Mouse (Mus musculus): Measurements from ENCODE around the gene Foxn4. TPM values are rescaled to one million over a fixed set of nuclear protein-coding genes. Genes with fewer than 3 reads are reported as not detected.

The Foxn4 gene
- not detected in 2 replicates for polyA plus RNA-seq (2015; fragmentation: Nextera tagmentation; extraction: Ambion mirVana)

- no peak within 1 kb of the TSS for H3K9ac ChIP-seq (ENCODE audit: low read length)
- H3K27me3 ChIP-seq (ENCODE audit: control insufficient read depth, insufficient read depth, low read length), result peaks cover 8% of the 10 kb centered on the region
- TF ChIP-seq CTCF (IDR thresholded peaks at IDR 0.05; ENCODE audit: low read depth) (no peak), EP300 (optimal IDR thresholded peaks at IDR 0.05) (no peak)
- WGBS, result under 1% methylated on average over 37 of the region's 56 CpGs
- H3K4me3 ChIP-seq (ENCODE audit: low read depth, low read length), result peak within 1 kb of the TSS; percentile 25
- peak within 1 kb of the TSS; percentile 47 for H3K4me2 ChIP-seq (replicated peaks; ENCODE audit: low read depth)
- DNase-seq (ENCODE audit: low spot score), result peak; percentile 23
- no peaks in the 10 kb centered on the region for H3K36me3 ChIP-seq (ENCODE audit: control insufficient read depth, insufficient read depth, low read length)
- H3K9me3 ChIP-seq (ENCODE audit: control insufficient read depth, low read length), result no peaks in the 10 kb centered on the region
- H3K27ac ChIP-seq (replicated peaks), result no peak within 1 kb of the TSS
- peak; percentile 45 for ATAC-seq (ENCODE audit: low FRiP score, low TSS enrichment)
- H3K4me1 ChIP-seq (replicated peaks; ENCODE audit: control insufficient read depth, insufficient read depth), result no peaks in the 10 kb centered on the region
These were observed at the start of gene Foxn4 for GRCm38 (mm10) chr5:114273693-114274402. Gene Foxn4 (minus strand): TSS chr5:114273807.

GRCm38 (mm10) chr5:114323105-114323790 is 49.6 kb upstream of the Foxn4 start:
- TF ChIP-seq CTCF (IDR thresholded peaks at IDR 0.05; ENCODE audit: low read depth) (no peak), EP300 (optimal IDR thresholded peaks at IDR 0.05) (no peak)
- DNase-seq (ENCODE audit: low spot score), result no peak
- H3K9me3 ChIP-seq (ENCODE audit: control insufficient read depth, low read length), result no peaks in the 10 kb centered on the region
- no peak overlapping the region for H3K4me3 ChIP-seq (ENCODE audit: low read depth, low read length)
- no peaks in the 10 kb centered on the region for H3K4me1 ChIP-seq (replicated peaks; ENCODE audit: control insufficient read depth, insufficient read depth)
- H3K27ac ChIP-seq (replicated peaks), result no peak overlapping the region
- no peak for ATAC-seq (ENCODE audit: low FRiP score, low TSS enrichment)
- WGBS, result 55% methylated on average over 25 of the region's 25 CpGs
- no peaks in the 10 kb centered on the region for H3K36me3 ChIP-seq (ENCODE audit: control insufficient read depth, insufficient read depth, low read length)
- no peak overlapping the region for H3K4me2 ChIP-seq (replicated peaks; ENCODE audit: low read depth)
- H3K9ac ChIP-seq (ENCODE audit: low read length), result no peak overlapping the region
- no peaks in the 10 kb centered on the region for H3K27me3 ChIP-seq (ENCODE audit: control insufficient read depth, insufficient read depth, low read length)

- ATAC-seq (ENCODE audit: low FRiP score, low TSS enrichment), result peak; percentile 38
- H3K4me2 ChIP-seq (replicated peaks; ENCODE audit: low read depth), result peak overlapping the region; percentile 59
- H3K4me1 ChIP-seq (replicated peaks; ENCODE audit: control insufficient read depth, insufficient read depth), result no peaks in the 10 kb centered on the region
- no peak overlapping the region; the same call in 1 of the 2 replicates for H3K9ac ChIP-seq (ENCODE audit: low read length)
- H3K4me3 ChIP-seq (ENCODE audit: low read depth, low read length), result peak overlapping the region; percentile 28
- H3K27ac ChIP-seq (replicated peaks), result no peak overlapping the region
- H3K36me3 ChIP-seq (ENCODE audit: control insufficient read depth, insufficient read depth, low read length), result no peaks in the 10 kb centered on the region
- no peaks in the 10 kb centered on the region for H3K27me3 ChIP-seq (ENCODE audit: control insufficient read depth, insufficient read depth, low read length)
- DNase-seq (ENCODE audit: low spot score), result peak; percentile 39
- TF ChIP-seq EP300 (optimal IDR thresholded peaks at IDR 0.05) (no peak), CTCF (IDR thresholded peaks at IDR 0.05; ENCODE audit: low read depth) (no peak)
- no peaks in the 10 kb centered on the region for H3K9me3 ChIP-seq (ENCODE audit: control insufficient read depth, low read length)
- 21% methylated on average over 11 of the region's 11 CpGs for WGBS
These were observed 36.1 kb upstream of the Foxn4 start for GRCm38 (mm10) chr5:114309680-114310036.

GRCm38 (mm10) chr5:114308765-114309679 is 35.4 kb upstream of the Foxn4 start:
- H3K27me3 ChIP-seq (ENCODE audit: control insufficient read depth, insufficient read depth, low read length), result no peaks in the 10 kb centered on the region
- peak overlapping the region; percentile 31; the same call in 1 of the 2 replicates for H3K9ac ChIP-seq (ENCODE audit: low read length)
- H3K36me3 ChIP-seq (ENCODE audit: control insufficient read depth, insufficient read depth, low read length), result no peaks in the 10 kb centered on the region
- H3K4me3 ChIP-seq (ENCODE audit: low read depth, low read length), result peak overlapping the region; percentile 28
- peak overlapping the region; percentile 59 for H3K4me2 ChIP-seq (replicated peaks; ENCODE audit: low read depth)
- WGBS, result 28% methylated on average over 18 of the region's 18 CpGs
- H3K27ac ChIP-seq (replicated peaks), result no peak overlapping the region
- no peak for TF ChIP-seq EP300 (optimal IDR thresholded peaks at IDR 0.05)
- TF ChIP-seq CTCF (IDR thresholded peaks at IDR 0.05; ENCODE audit: low read depth), result peak; percentile 81
- H3K4me1 ChIP-seq (replicated peaks; ENCODE audit: control insufficient read depth, insufficient read depth), result no peaks in the 10 kb centered on the region
- no peaks in the 10 kb centered on the region for H3K9me3 ChIP-seq (ENCODE audit: control insufficient read depth, low read length)
- peak; percentile 33; the same call in 1 of the 2 replicates for ATAC-seq (ENCODE audit: low FRiP score, low TSS enrichment)
- DNase-seq (ENCODE audit: low spot score), result no peak

- WGBS, result 51% methylated on average over 5 of the region's 5 CpGs
These were observed 32.9 kb upstream of the Foxn4 start for GRCm38 (mm10) chr5:114306496-114306895.

More at GRCm38 (mm10) chr5:114306496-114306895, 32.9 kb upstream of the Foxn4 start:
- no peaks in the 10 kb centered on the region for H3K9me3 ChIP-seq (ENCODE audit: control insufficient read depth, low read length)
- no peaks in the 10 kb centered on the region for H3K4me1 ChIP-seq (replicated peaks; ENCODE audit: control insufficient read depth, insufficient read depth)
- H3K4me3 ChIP-seq (ENCODE audit: low read depth, low read length), result no peak overlapping the region
- H3K9ac ChIP-seq (ENCODE audit: low read length), result no peak overlapping the region
- no peaks in the 10 kb centered on the region for H3K27me3 ChIP-seq (ENCODE audit: control insufficient read depth, insufficient read depth, low read length)
- H3K27ac ChIP-seq (replicated peaks), result no peak overlapping the region
- no peak for TF ChIP-seq EP300 (optimal IDR thresholded peaks at IDR 0.05)
- TF ChIP-seq CTCF (IDR thresholded peaks at IDR 0.05; ENCODE audit: low read depth), result no peak
- no peaks in the 10 kb centered on the region for H3K36me3 ChIP-seq (ENCODE audit: control insufficient read depth, insufficient read depth, low read length)
- no peak for DNase-seq (ENCODE audit: low spot score)
- no peak overlapping the region for H3K4me2 ChIP-seq (replicated peaks; ENCODE audit: low read depth)
- ATAC-seq (ENCODE audit: low FRiP score, low TSS enrichment), result no peak
